Mouse (Mus musculus) cortical plate, adult 2 months (tissue): ENCODE measurements around the gene Lrrc20.

Source experiments
- CTCF ChIP-seq: fragments of 200-500 bp; IDR thresholded peaks from 2 replicates; pipeline ENCODE4 v1.5.1; 2011; ENCODE audit warnings: mild to moderate bottlenecking, control low read depth, low read length; ENCODE audit not compliant: insufficient read depth; ENCODE audit errors: extremely low read depth
- POLR2A ChIP-seq: fragments of 200-500 bp; IDR thresholded peaks from 2 replicates; pipeline ENCODE4 v1.6.1; 2011; ENCODE audit warnings: mild to moderate bottlenecking, low read length, control low read depth; ENCODE audit not compliant: insufficient read depth; ENCODE audit errors: extremely low read depth

DNA sequence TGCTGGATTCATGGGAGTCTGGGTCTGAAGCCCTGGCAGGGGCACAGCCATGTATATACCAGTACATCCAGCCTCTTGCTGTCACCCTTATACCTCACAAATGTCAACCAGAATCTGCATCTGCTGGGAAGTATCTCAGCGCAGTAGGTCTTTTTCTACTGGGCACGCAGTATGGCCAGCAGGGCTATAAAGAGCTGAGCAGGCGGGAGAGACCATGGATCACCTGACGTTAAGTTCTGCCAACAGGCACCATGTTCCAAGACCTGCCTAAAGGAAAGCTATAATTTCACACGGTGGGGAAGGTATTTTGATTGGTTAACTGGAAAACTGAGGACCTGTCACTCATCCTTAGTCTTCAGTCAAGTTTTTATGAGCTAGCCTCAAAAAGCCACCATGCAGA lies 46.6 kb upstream of the Lrrc20 start:
- no peak for TF ChIP-seq POLR2A
- TF ChIP-seq CTCF = no peak
